Mouse (Mus musculus): ENCODE data around the gene Krt222. TPM values are rescaled to one million over a fixed set of nuclear protein-coding genes. Genes with fewer than 3 reads are reported as not detected.

The Krt222 gene
- polyA plus RNA-seq, 1 experiment: 0.20 TPM

GRCm38 (mm10) chr11:99276786-99277185 lies 32.9 kb upstream of the Krt222 start:
- Histone ChIP-seq H3K4me1 (ENCODE audit: control insufficient read depth, insufficient read depth, insufficient read length, low read length) (no peaks in the 10 kb centered on the region), H3K36me3 (ENCODE audit: control insufficient read depth, insufficient read depth, low read length) (no peaks in the 10 kb centered on the region), H3K4me3 (ENCODE audit: low read depth, low read length) (no peak overlapping the region), H3K27ac (ENCODE audit: insufficient read depth, low read depth, low read length) (no peak overlapping the region), H3K27me3 (ENCODE audit: control insufficient read depth, insufficient read depth, low read length) (no peaks in the 10 kb centered on the region)
- WGBS: 45% methylated on average over 7 of the region's 7 CpGs
- TF ChIP-seq POLR2A (IDR thresholded peaks at IDR 0.05; ENCODE audit: low read depth, low read length) (no peak), CTCF (IDR thresholded peaks at IDR 0.05; ENCODE audit: extremely low read depth, insufficient read length, insufficient replicate concordance, low read depth, low read length) (no peak)

GRCm38 (mm10) chr11:99275624-99276023 lies 31.7 kb upstream of the Krt222 start:
- H3K36me3 ChIP-seq (ENCODE audit: control insufficient read depth, insufficient read depth, low read length): no peaks in the 10 kb centered on the region
- H3K4me3 ChIP-seq (ENCODE audit: low read depth, low read length): no peak overlapping the region
- WGBS: 74% methylated on average over 6 of the region's 6 CpGs
- no peaks in the 10 kb centered on the region for H3K27me3 ChIP-seq (ENCODE audit: control insufficient read depth, insufficient read depth, low read length)
- H3K4me1 ChIP-seq (ENCODE audit: control insufficient read depth, insufficient read depth, insufficient read length, low read length): no peaks in the 10 kb centered on the region
- no peak for TF ChIP-seq CTCF (IDR thresholded peaks at IDR 0.05; ENCODE audit: extremely low read depth, insufficient read length, insufficient replicate concordance, low read depth, low read length)
- TF ChIP-seq POLR2A (IDR thresholded peaks at IDR 0.05; ENCODE audit: low read depth, low read length): no peak
- no peak overlapping the region for H3K27ac ChIP-seq (ENCODE audit: insufficient read depth, low read depth, low read length)

DNA sequence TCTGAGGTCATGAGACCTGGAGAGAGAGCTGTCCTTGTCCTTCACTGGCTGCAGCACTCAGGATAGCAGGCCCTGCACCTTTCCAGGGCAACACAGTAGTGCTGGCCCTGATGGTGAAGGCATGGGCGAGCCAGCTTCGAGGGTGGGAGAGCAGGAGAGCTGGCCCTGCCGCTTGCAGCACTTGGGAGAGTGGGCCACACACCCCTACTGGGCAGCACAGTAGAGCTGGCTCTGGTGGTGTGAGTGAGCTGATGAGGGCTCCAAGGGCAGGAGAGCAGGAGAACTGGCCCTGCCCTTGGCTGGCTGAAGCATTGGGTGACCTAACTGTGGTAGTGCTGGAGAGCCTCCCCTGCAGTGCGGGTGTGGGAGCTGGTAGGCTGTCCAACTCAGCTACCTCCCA lies 28.8 kb upstream of the Krt222 start:
- TF ChIP-seq POLR2A (IDR thresholded peaks at IDR 0.05; ENCODE audit: low read depth, low read length) (no peak), CTCF (IDR thresholded peaks at IDR 0.05; ENCODE audit: extremely low read depth, insufficient read length, insufficient replicate concordance, low read depth, low read length) (no peak)

GRCm38 (mm10) chr11:99269192-99269591 lies 25.3 kb upstream of the Krt222 start:
- no peaks in the 10 kb centered on the region for H3K36me3 ChIP-seq (ENCODE audit: control insufficient read depth, insufficient read depth, low read length)
- H3K4me1 ChIP-seq (ENCODE audit: control insufficient read depth, insufficient read depth, insufficient read length, low read length): no peaks in the 10 kb centered on the region
- H3K27me3 ChIP-seq (ENCODE audit: control insufficient read depth, insufficient read depth, low read length): no peaks in the 10 kb centered on the region
- H3K4me3 ChIP-seq (ENCODE audit: low read depth, low read length): no peak overlapping the region
- no peak overlapping the region for H3K27ac ChIP-seq (ENCODE audit: insufficient read depth, low read depth, low read length)
- TF ChIP-seq POLR2A (IDR thresholded peaks at IDR 0.05; ENCODE audit: low read depth, low read length) (no peak), CTCF (IDR thresholded peaks at IDR 0.05; ENCODE audit: extremely low read depth, insufficient read length, insufficient replicate concordance, low read depth, low read length) (no peak)
- WGBS: 46% methylated on average over 7 of the region's 7 CpGs

More for the DNA sequence above, 28.8 kb upstream of the Krt222 start:
- H3K4me1 ChIP-seq (ENCODE audit: control insufficient read depth, insufficient read depth, insufficient read length, low read length): no peaks in the 10 kb centered on the region
- H3K36me3 ChIP-seq (ENCODE audit: control insufficient read depth, insufficient read depth, low read length): no peaks in the 10 kb centered on the region
- H3K4me3 ChIP-seq (ENCODE audit: low read depth, low read length): no peak overlapping the region
- H3K27me3 ChIP-seq (ENCODE audit: control insufficient read depth, insufficient read depth, low read length): no peaks in the 10 kb centered on the region
- no peak overlapping the region for H3K27ac ChIP-seq (ENCODE audit: insufficient read depth, low read depth, low read length)
- WGBS: 85% methylated on average over 4 of the region's 4 CpGs

- Histone ChIP-seq H3K27ac (ENCODE audit: insufficient read depth, low read depth, low read length) (no peak overlapping the region), H3K4me1 (ENCODE audit: control insufficient read depth, insufficient read depth, insufficient read length, low read length) (no peaks in the 10 kb centered on the region), H3K36me3 (ENCODE audit: control insufficient read depth, insufficient read depth, low read length) (no peaks in the 10 kb centered on the region), H3K27me3 (ENCODE audit: control insufficient read depth, insufficient read depth, low read length) (no peaks in the 10 kb centered on the region), H3K4me3 (ENCODE audit: low read depth, low read length) (no peak overlapping the region)
- TF ChIP-seq CTCF (IDR thresholded peaks at IDR 0.05; ENCODE audit: extremely low read depth, insufficient read length, insufficient replicate concordance, low read depth, low read length): no peak
- no peak for TF ChIP-seq POLR2A (IDR thresholded peaks at IDR 0.05; ENCODE audit: low read depth, low read length)
- WGBS: 61% methylated on average over 9 of the region's 9 CpGs
These were observed 21.9 kb upstream of the Krt222 start for GRCm38 (mm10) chr11:99265796-99266195.

DNA sequence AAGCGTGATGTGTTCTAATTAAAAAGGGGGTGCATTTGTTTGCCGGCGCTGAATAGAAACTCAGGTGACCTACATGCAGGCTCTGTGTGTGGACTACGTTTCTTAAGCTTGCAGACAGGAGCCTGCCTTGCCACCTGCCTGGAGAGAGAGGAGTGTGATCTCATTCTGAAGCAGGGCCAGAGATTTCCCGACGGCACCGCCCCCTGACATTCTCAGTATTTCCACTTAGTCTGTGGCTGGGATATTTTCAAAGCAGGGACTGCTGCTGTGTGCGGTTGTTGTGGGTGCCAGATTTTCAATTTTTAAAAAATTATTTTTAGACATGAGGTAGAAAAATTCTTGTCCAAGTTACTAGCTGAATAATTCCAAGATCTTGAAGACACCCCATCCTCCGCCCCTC lies 21.3 kb upstream of the Krt222 start:
- Histone ChIP-seq H3K4me1 (ENCODE audit: control insufficient read depth, insufficient read depth, insufficient read length, low read length) (no peaks in the 10 kb centered on the region), H3K36me3 (ENCODE audit: control insufficient read depth, insufficient read depth, low read length) (no peaks in the 10 kb centered on the region), H3K27me3 (ENCODE audit: control insufficient read depth, insufficient read depth, low read length) (no peaks in the 10 kb centered on the region), H3K27ac (ENCODE audit: insufficient read depth, low read depth, low read length) (no peak overlapping the region), H3K4me3 (ENCODE audit: low read depth, low read length) (no peak overlapping the region)
- no peak for TF ChIP-seq POLR2A (IDR thresholded peaks at IDR 0.05; ENCODE audit: low read depth, low read length)
- no peak for TF ChIP-seq CTCF (IDR thresholded peaks at IDR 0.05; ENCODE audit: extremely low read depth, insufficient read length, insufficient replicate concordance, low read depth, low read length)
- WGBS: 63% methylated on average over 9 of the region's 9 CpGs

GRCm38 (mm10) chr11:99256213-99256612 lies 12.3 kb upstream of the Krt222 start:
- no peak overlapping the region for H3K4me3 ChIP-seq (ENCODE audit: low read depth, low read length)
- 81% methylated on average over 4 of the region's 4 CpGs for WGBS
- TF ChIP-seq CTCF (IDR thresholded peaks at IDR 0.05; ENCODE audit: extremely low read depth, insufficient read length, insufficient replicate concordance, low read depth, low read length): peak; percentile 13; the same call in 1 of the 2 replicates
- no peak for TF ChIP-seq POLR2A (IDR thresholded peaks at IDR 0.05; ENCODE audit: low read depth, low read length)
- no peaks in the 10 kb centered on the region for H3K4me1 ChIP-seq (ENCODE audit: control insufficient read depth, insufficient read depth, insufficient read length, low read length)
- H3K27me3 ChIP-seq (ENCODE audit: control insufficient read depth, insufficient read depth, low read length): no peaks in the 10 kb centered on the region
- H3K27ac ChIP-seq (ENCODE audit: insufficient read depth, low read depth, low read length): no peak overlapping the region
- no peaks in the 10 kb centered on the region for H3K36me3 ChIP-seq (ENCODE audit: control insufficient read depth, insufficient read depth, low read length)

DNA sequence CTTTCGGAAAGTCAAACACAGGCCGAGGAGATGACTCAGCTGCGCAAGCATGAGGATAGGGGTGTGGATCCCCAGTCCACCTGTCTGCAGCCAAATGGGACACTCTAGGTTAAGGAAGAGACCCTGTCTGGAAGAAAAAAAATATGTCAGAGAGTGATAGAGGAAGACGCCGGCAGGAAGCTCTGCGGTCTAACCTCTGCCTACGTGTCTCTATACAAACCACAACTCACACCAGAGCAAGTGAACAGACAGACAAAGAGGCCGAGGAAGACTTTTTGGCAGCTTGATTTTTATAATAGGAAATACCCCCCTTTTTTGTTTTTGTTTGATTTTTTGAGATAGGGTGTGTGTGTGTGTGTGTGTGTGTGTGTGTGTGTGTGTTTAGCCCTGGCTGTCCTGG lies 11.4 kb upstream of the Krt222 start:
- Histone ChIP-seq H3K36me3 (ENCODE audit: control insufficient read depth, insufficient read depth, low read length) (no peaks in the 10 kb centered on the region), H3K4me3 (ENCODE audit: low read depth, low read length) (no peak overlapping the region), H3K27me3 (ENCODE audit: control insufficient read depth, insufficient read depth, low read length) (no peaks in the 10 kb centered on the region), H3K27ac (ENCODE audit: insufficient read depth, low read depth, low read length) (no peak overlapping the region), H3K4me1 (ENCODE audit: control insufficient read depth, insufficient read depth, insufficient read length, low read length) (no peaks in the 10 kb centered on the region)
- TF ChIP-seq CTCF (IDR thresholded peaks at IDR 0.05; ENCODE audit: extremely low read depth, insufficient read length, insufficient replicate concordance, low read depth, low read length): no peak
- no peak for TF ChIP-seq POLR2A (IDR thresholded peaks at IDR 0.05; ENCODE audit: low read depth, low read length)
- 86% methylated on average over 8 of the region's 8 CpGs for WGBS

All from small intestine, adult 2 months (tissue).